Mouse (Mus musculus) megakaryocyte progenitor cell, adult 5-6 weeks (primary cell): ENCODE results near the gene Ginm1. TPM values are rescaled to one million over a fixed set of nuclear protein-coding genes. Genes with fewer than 3 reads are reported as not detected.
A peak's percentile ranks its signal among the peaks of the same experiment; 100 is the strongest.
"Not testable (repeated sequence)": the region's sequence is repeated elsewhere in the genome, so short reads cannot be mapped to it uniquely, and the experiment has no call there.

Experiments used
- ATAC-seq: replicated peaks from 2 replicates; pipeline ENCODE4 v1.8.0; 2016; ENCODE audit warnings: mild to moderate bottlenecking, moderate TSS enrichment, inconsistent platforms; ENCODE audit not compliant: poor library complexity
- total RNA-seq, 2 experiments: library from RNA; stranded (forward) in 1 of 2; stranded (reverse) in 1 of 2; fragments of 157-497, 149-512 nt in 1 of 2; fragments of 200-1000 nt in 1 of 2; gene quantifications; 2 replicates each; pipeline versions ENCODE4 v1.2.3 to v1.2.4; 2015 to 2017

Ginm1 gene
- total RNA-seq, 2 experiments from 2014 or later = 34.2 to 35.7 TPM

DNA sequence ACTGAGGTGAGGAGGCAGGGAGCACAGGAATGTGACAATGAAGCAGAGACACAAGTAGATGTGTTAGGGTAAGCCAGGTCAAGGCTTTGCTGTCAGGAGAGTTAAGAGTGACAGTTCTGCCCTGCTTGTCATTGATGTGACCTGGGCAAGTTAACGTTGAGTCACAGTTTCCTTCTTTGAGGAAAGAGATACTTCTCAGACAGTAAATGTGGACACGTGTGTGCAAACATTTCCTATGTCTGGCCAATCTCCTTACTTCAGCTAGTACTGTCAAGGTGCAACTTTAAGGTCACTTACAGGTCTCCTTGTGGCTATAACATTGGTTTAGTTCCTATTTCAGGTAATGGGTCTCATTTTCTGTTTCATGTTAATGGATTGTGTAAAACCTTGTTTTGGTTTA lies 23.9 kb upstream of the Ginm1 start:
- ATAC-seq = no peak

- ATAC-seq = peak; percentile 98
Measured at GRCm38 (mm10) chr10:7809937-7810336, 17.3 kb upstream of the Ginm1 start.

GRCm38 (mm10) chr10:7802519-7803140 lies 10.0 kb upstream of the Ginm1 start:
- ATAC-seq = peak; percentile 39; the same call in 1 of the 2 replicates

DNA sequence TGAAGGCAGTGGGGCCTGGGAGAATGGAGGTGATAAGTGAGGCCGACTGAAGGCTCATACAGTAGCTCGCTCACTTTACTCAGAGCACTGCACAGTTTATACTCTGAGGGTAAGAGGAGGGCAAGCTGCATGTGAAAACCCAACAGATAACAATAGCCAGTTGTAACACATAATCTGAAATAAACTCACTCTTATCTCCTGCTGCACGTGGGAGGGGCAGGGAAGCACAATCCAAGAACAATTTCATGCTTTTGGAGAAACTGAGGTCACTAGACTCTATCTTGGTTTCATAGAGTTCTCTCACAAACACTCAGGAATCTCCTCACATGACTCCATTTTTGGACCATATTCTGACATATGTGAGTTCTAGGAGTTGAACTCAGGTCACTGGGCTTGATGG lies 8.6 kb upstream of the Ginm1 start:
- ATAC-seq = no peak

DNA sequence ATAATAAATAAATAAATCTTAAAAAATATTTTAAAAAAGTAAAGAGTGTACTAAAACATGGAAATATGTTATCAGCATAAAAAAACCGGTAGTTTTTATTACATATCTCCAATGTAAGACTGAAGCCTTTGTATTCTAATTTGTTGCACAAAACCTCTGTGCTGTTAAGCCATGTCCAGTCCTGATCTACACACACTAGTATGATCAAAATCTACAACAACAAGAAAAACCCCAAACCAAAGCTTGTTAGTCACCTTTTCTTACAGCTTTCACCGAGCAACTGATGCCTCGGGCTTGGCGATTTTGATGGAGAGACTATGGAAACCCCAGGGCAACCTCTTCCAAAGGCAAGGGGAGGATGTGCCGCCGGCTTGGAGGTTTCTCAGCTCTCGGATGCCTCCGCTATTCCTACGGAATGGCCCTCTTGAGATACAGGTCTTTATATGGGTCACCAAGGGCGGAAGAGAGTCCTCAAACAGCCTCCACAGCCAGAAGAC lies 322 bp downstream of the Ginm1 start:
- peak; percentile 36 for ATAC-seq

- ATAC-seq = no peak
Measured at GRCm38 (mm10) chr10:7787319-7787718, 5.3 kb downstream of the Ginm1 start.

DNA sequence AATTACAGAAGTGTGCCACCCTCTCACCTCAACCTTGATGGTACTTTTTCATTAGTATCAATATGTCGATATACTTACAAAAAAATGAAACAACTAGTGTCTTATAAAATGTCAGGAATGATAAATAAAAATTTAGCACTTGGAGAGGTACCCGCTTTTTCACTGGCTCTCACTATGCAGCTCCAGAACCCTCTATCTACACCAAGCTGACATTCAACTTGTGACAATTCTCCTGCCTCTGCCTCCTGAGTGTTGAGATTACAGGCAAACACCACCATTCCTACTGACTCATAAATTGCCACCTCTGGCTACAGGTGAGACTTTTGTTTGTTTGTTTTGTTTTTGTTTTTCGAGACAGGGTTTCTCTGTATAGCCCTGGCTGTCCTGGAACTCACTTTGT lies 11.4 kb downstream of the Ginm1 start:
- ATAC-seq = no peak

- ATAC-seq = peak; percentile 97
Measured at GRCm38 (mm10) chr10:7780238-7781176, 12.1 kb downstream of the Ginm1 start.

- no peak for ATAC-seq
Measured at GRCm38 (mm10) chr10:7779751-7780237, 12.8 kb downstream of the Ginm1 start.

DNA sequence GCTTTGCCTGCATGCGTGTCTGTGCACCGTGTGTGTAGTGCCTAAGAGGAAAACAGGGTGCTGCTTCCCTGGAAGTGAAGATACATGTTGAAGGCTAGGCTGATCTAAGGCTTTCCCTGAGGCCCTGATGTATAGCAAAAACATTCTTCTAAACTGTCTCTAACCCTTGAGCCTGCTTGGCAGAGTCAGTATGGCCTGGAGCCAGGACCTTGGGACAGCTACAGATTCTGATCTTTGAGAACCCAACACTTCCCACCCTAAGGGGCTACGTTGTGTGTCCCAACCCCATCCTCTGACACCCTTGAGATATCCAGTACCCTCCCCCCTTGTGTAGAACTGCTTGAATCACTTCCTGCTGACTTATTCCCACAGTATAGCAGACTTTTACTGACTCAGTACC lies 14.3 kb downstream of the Ginm1 start:
- no peak for ATAC-seq

DNA sequence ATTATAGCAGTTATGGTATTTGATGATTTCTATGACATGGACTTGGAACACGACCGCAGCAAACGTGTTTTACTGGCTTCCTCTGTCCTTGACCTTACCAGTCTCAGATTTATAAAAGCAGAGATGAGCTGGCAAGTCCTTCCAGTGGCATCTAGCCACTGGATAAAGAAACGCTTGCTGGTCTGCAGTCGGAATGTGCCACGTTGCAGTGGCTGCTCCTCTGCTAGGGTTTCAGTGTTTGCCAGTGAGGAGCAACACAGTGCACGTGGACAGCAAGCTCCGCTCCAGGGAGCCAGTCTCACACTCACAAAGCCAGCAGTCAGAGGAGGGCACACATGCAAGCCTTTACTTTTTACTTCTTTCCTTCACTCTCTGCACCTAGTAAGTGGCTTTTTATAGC lies 17.2 kb downstream of the Ginm1 start:
- ATAC-seq = no peak

- ATAC-seq = no peak
Measured at GRCm38 (mm10) chr10:7772769-7773168, 19.9 kb downstream of the Ginm1 start.

GRCm38 (mm10) chr10:7772346-7772745 lies 20.3 kb downstream of the Ginm1 start:
- ATAC-seq = no peak

- peak; percentile 65 for ATAC-seq
Measured at GRCm38 (mm10) chr10:7757544-7757943, 35.1 kb downstream of the Ginm1 start.

DNA sequence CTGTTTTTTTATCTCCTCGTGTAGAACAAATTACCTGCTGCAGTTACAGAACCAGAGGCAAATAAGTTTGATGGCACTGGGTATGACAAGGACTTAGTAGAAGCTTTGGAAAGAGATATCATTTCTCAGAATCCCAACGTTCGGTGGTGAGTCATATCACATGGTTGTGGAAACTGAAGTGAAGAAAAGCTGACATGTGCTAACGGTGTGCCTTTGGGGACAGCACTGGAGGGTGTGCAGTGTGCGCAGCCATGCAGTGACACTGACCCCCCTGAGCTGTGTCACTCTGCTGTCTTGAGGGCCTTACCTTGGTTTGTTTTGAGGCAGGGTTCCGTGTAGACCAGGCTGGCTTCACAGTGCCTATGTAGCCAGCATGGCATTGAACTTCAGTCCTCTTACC lies 43.9 kb downstream of the Ginm1 start:
- ATAC-seq = no peak

DNA sequence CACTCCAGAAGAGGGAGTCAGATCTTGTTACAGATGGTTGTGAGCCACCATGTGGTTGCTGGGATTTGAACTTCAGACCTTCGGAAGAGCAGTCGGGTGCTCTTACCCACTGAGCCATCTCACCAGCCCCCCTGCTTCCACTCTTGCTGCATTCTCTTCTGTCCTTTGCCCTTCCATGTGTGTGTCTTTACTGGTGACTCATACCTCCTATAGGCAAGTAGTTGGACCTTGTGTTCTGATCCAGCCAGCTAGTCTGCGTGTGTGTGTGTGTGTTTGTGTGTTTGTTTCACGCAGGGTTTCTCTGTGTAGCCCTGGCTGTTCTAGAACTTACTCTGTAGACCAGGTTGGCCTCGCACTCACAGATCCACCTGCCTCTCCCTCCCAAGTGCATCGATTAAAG lies 47.1 kb downstream of the Ginm1 start:
- ATAC-seq = not testable (repeated sequence)

- peak; percentile 80 for ATAC-seq
Measured at GRCm38 (mm10) chr10:7737914-7738313, 54.7 kb downstream of the Ginm1 start.

- no peak for ATAC-seq
Measured at GRCm38 (mm10) chr10:7737122-7737521, 55.5 kb downstream of the Ginm1 start.

- no peak for ATAC-seq
Measured at GRCm38 (mm10) chr10:7731582-7731981, 61.0 kb downstream of the Ginm1 start.

DNA sequence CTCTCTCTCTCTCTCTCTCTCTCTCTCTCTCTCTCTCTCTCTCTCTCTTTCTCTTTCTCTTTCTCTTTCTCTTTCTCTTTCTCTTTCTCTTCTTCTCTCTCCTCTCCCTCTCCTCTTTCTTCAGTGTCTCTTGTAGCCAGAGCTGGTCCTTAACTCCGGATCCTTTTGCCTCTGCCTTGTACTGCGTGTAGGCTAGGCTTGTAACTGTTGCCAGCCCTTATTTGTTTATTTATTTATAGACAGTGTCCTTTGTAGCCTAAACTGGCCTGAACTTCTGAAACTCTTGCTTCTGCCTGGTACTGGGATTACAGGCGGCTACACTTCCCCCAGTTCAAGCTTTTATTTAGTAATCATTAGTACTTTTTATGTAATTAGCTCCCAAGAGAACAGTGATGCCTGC lies 65.6 kb downstream of the Ginm1 start:
- no peak for ATAC-seq

DNA sequence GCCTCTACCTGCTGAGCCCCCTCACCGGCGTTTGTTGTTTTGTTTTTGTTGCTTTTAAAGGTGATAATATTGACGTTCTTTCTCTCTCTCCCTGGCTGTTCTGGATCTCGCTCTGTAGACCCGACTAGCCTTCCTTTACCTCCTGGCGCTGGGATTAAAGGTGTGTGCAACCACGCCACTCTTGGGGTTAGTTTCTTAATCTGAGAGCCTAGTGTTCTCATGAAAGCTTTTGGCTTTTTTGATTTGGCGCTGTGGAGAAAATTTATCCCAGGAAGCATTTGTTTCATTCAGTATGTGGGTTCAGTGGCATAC lies 66.2 kb downstream of the Ginm1 start:
- no peak for ATAC-seq
